Mouse (Mus musculus): ENCODE measurements around the gene Tmem218. TPM values are rescaled to one million over a fixed set of nuclear protein-coding genes. Genes with fewer than 3 reads are reported as not detected.

Tmem218 gene
- polyA plus RNA-seq, 1 experiment from 2014 or later, result 14.7 TPM

DNA sequence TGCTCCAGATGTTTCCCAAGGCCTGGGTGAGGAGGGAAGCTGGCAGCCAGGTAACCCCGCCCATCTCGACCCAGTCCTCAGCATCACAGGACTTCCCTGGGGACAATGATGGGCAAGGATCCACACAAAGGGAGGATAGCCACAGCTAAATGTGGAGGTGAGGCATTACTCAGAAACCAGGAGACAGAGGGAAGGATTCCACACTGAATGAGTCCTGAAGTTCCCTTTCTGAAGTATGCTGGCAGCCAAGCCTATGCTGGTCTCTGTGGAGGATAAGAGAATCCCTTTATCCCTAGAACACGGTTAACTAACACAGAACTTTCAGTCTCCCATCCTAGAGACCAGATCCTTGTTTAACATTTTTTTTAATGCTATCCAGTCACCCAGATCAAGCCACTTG, 20.0 kb upstream of the Tmem218 start:
- no peak overlapping the region for H3K4me2 ChIP-seq (replicated peaks)
- no peak for ATAC-seq (ENCODE audit: insufficient number of reproducible peaks, low FRiP score, low TSS enrichment, low read depth)

DNA sequence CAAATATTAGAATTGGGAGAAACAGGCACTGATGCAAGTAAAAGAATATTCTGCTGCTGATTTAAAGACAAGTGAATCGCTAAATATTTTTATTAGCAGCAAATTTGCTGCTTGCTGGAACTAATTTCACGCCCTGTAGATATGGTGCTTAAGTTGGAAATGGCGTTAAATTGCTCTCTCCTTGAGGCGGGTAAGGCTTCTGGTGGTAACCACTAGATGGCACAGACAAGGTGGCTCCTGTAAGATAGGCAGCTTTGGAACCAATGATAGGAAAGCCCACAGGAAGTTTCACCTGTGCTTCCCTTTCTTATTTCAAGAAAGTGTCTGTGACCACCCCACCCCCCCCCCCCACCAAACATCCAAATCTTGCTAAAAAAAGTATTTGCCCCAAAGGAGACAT, 11.0 kb upstream of the Tmem218 start:
- ATAC-seq (ENCODE audit: insufficient number of reproducible peaks, low FRiP score, low TSS enrichment, low read depth), result no peak
- Histone ChIP-seq H3K9me3 (replicated peaks) (no peaks in the 10 kb centered on the region), H3K27ac (replicated peaks) (no peak overlapping the region), H3K27me3 (peaks cover 6% of the 10 kb centered on the region), H3K4me3 (replicated peaks) (no peak overlapping the region), H3K4me1 (no peaks in the 10 kb centered on the region), H3K36me3 (no peaks in the 10 kb centered on the region), H3K9ac (no peak overlapping the region), H3K4me2 (replicated peaks) (no peak overlapping the region)
- WGBS, result 56% methylated on average over 4 of the region's 4 CpGs

More for the DNA sequence above, 20.0 kb upstream of the Tmem218 start:
- H3K27ac ChIP-seq (replicated peaks), result no peak overlapping the region
- H3K4me1 ChIP-seq, result no peaks in the 10 kb centered on the region
- no peaks in the 10 kb centered on the region for H3K9me3 ChIP-seq (replicated peaks)
- WGBS, result 75% methylated on average over 3 of the region's 3 CpGs
- H3K9ac ChIP-seq, result no peak overlapping the region
- no peaks in the 10 kb centered on the region for H3K27me3 ChIP-seq
- no peak overlapping the region for H3K4me3 ChIP-seq (replicated peaks)
- no peaks in the 10 kb centered on the region for H3K36me3 ChIP-seq

DNA sequence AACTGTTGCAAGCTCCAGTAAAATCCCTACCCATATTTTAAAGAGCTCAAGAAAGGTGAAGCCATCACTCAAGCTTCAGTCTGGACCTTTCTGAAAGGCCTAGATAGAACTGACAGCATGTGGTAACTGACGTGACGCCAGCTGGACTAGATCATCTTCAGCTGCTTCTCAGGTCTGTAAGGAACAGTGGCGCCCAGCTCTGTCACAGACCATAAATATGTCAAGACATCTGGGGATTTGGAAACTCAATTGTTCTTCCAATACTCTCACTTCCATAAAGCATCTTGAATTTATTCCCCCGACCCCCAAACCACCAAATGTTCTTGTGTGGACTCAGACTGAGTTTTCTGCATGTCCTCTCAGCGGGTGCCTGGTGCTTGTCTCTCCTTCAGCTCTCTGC, 7.6 kb upstream of the Tmem218 start:
- no peak overlapping the region for H3K4me2 ChIP-seq (replicated peaks)
- H3K27me3 ChIP-seq, result no peaks in the 10 kb centered on the region
- WGBS, result 54% methylated on average over 5 of the region's 5 CpGs
- no peak overlapping the region for H3K27ac ChIP-seq (replicated peaks)
- H3K9ac ChIP-seq, result no peak overlapping the region
- no peaks in the 10 kb centered on the region for H3K9me3 ChIP-seq (replicated peaks)
- no peak overlapping the region for H3K4me3 ChIP-seq (replicated peaks)
- H3K36me3 ChIP-seq, result no peaks in the 10 kb centered on the region
- ATAC-seq (ENCODE audit: insufficient number of reproducible peaks, low FRiP score, low TSS enrichment, low read depth), result no peak
- H3K4me1 ChIP-seq, result peaks cover 3% of the 10 kb centered on the region; the same call in 1 of the 2 replicates

DNA sequence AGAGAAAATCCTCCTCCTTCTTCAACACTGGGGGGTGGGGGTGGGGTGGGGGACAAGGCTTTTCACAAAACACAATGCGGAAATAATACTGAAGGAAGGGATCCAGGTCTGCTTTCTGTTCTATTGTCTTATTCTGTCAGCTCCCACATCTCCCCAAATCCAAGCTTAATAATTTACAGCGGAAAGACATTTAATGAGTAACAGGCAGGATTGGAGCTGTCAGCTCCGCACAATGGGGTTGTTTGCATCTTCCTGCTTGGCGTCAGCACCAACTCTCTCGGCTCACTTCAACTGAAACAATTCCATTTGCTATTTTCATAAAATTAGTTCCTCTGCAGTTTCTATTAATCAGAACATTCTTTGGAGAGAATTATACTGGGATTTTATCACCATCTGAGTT, 4.1 kb upstream of the Tmem218 start:
- Histone ChIP-seq H3K4me3 (replicated peaks) (no peak overlapping the region), H3K9ac (no peak overlapping the region), H3K27ac (replicated peaks) (no peak overlapping the region), H3K4me1 (peaks cover 16% of the 10 kb centered on the region), H3K36me3 (no peaks in the 10 kb centered on the region), H3K9me3 (replicated peaks) (no peaks in the 10 kb centered on the region), H3K4me2 (replicated peaks) (no peak overlapping the region), H3K27me3 (no peaks in the 10 kb centered on the region)
- ATAC-seq (ENCODE audit: insufficient number of reproducible peaks, low FRiP score, low TSS enrichment, low read depth), result no peak
- WGBS, result 32% methylated on average over 5 of the region's 5 CpGs

DNA sequence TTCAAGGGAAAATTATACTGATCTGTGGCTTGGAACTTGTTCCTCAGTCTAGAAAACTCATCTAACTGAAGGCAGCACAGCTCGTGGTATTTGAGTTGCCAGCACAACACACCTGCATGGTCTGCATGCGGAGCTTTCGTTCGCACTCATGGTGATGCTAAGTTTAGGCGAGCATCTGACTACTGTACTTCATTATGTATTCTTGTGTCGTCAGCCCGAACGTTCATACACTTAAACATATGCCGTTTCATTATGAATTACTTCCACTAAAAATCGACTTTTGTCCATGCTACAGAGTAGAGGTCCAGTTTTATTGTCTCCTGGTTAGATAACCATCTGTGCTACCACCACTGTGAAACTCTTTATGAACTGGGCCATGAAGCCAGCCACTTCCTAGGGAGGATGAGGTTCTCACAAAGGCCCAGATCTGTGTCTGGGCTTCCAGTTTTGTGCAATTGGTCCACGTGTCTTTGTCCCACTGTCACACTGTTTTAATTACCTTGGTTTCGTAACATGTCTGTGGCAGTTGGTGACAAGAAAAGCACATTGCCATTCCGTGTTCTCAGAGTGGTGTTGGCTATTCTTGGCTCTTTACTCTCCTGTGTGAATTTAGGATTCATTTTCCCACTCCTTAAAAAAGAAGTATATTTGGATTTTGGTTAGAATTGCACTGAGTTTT, 5.2 kb downstream of the Tmem218 start:
- 73% methylated on average over 13 of the region's 13 CpGs for WGBS
- ATAC-seq (ENCODE audit: insufficient number of reproducible peaks, low FRiP score, low TSS enrichment, low read depth), result no peak
- Histone ChIP-seq H3K4me2 (replicated peaks) (no peak overlapping the region), H3K4me3 (replicated peaks) (no peak overlapping the region), H3K27ac (replicated peaks) (no peak overlapping the region), H3K4me1 (peaks cover 10% of the 10 kb centered on the region), H3K9ac (no peak overlapping the region), H3K9me3 (replicated peaks) (no peaks in the 10 kb centered on the region), H3K36me3 (no peaks in the 10 kb centered on the region), H3K27me3 (no peaks in the 10 kb centered on the region)

DNA sequence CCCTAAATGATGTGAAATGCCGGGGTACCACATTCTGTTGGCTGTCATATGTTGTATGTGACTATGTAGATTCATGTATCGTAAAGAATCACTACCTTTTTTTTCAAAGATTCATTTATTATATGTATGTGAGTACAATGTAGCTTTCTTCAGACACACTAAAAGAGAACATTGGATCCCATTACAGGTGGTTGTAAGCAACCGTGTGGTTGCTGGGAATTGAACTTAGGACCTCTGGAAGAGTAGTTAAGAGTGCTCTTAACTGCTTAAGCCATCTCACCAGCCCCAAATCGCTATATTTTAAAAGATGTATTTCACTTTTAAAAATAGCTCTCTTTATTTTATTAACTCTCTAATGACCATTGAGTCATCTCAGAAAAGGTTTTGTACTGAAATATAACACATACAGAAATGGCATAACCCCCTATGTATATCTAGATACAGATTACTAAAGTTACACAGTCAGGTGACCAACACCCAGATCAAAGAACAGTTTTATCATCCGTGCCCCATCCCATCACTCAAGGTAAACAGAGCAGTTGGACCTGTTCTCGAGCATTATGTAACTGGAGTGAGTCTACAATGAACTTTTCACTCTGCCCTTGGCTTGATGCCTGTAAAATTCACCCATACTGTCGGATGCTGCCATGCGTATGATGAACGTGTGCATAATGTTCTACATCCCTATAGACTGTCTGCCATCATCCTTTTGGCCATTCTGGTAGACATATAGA, 6.5 kb downstream of the Tmem218 start:
- Histone ChIP-seq H3K9ac (no peak overlapping the region), H3K4me3 (replicated peaks) (no peak overlapping the region), H3K4me1 (no peaks in the 10 kb centered on the region), H3K27me3 (no peaks in the 10 kb centered on the region), H3K27ac (replicated peaks) (no peak overlapping the region), H3K36me3 (no peaks in the 10 kb centered on the region), H3K4me2 (replicated peaks) (no peak overlapping the region), H3K9me3 (replicated peaks) (no peaks in the 10 kb centered on the region)
- ATAC-seq (ENCODE audit: insufficient number of reproducible peaks, low FRiP score, low TSS enrichment, low read depth), result no peak
- WGBS, result 76% methylated on average over 9 of the region's 9 CpGs

DNA sequence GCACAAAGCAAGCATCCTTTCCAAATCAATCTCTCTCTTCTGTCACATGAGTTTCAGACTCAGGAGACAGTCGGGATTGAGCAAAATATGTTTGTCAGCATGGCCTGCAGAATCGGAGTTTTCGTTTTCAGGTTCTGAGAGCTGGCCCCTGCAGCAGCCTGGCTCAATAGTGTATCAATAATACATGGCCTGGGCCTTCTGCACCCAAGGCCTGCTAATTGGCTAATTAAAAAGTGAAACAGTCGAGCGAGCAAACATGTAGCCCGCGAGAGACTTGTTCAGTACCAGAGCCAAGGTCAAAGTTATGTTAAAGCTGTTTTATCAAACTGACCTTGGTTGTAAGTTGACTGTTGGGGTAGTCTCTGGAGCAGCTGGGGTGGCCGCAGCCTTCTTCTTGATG, 12.7 kb downstream of the Tmem218 start:
- Histone ChIP-seq H3K36me3 (0 out of 2 replicates have a peak, but pooled peaks cover 3% of the 10 kb centered on the region), H3K4me3 (replicated peaks) (no peak overlapping the region), H3K27ac (replicated peaks) (no peak overlapping the region), H3K27me3 (no peaks in the 10 kb centered on the region), H3K4me2 (replicated peaks) (no peak overlapping the region), H3K9ac (no peak overlapping the region), H3K4me1 (no peaks in the 10 kb centered on the region), H3K9me3 (replicated peaks) (no peaks in the 10 kb centered on the region)
- WGBS, result 86% methylated on average over 8 of the region's 8 CpGs
- no peak for ATAC-seq (ENCODE audit: insufficient number of reproducible peaks, low FRiP score, low TSS enrichment, low read depth)

DNA sequence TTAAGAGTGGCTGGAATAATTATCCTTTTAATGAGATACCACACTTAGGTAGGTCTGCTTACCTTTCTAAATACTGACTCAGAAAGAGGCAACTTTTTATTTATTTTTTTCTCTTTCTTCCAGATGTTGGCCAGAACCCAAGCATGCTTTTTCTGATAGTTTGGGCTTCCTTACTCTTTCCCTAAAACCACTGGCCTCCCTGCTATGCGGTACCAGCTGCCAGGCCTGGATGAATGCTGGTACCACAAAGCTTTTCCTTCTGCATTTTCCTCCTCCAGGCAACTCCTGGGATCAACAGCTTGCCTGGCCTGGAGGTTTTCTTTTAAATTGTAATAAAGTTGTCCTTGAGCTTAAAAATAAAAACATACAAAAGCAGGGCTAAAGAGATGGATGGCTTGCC, 17.6 kb downstream of the Tmem218 start:
- Histone ChIP-seq H3K4me2 (replicated peaks) (no peak overlapping the region), H3K27me3 (no peaks in the 10 kb centered on the region), H3K9ac (no peak overlapping the region), H3K36me3 (0 out of 2 replicates have a peak, but pooled peaks cover 3% of the 10 kb centered on the region), H3K9me3 (replicated peaks) (no peaks in the 10 kb centered on the region), H3K27ac (replicated peaks) (no peak overlapping the region), H3K4me3 (replicated peaks) (no peak overlapping the region), H3K4me1 (no peaks in the 10 kb centered on the region)
- WGBS, result 59% methylated on average over 1 of the region's 1 CpGs
- no peak for ATAC-seq (ENCODE audit: insufficient number of reproducible peaks, low FRiP score, low TSS enrichment, low read depth)

DNA sequence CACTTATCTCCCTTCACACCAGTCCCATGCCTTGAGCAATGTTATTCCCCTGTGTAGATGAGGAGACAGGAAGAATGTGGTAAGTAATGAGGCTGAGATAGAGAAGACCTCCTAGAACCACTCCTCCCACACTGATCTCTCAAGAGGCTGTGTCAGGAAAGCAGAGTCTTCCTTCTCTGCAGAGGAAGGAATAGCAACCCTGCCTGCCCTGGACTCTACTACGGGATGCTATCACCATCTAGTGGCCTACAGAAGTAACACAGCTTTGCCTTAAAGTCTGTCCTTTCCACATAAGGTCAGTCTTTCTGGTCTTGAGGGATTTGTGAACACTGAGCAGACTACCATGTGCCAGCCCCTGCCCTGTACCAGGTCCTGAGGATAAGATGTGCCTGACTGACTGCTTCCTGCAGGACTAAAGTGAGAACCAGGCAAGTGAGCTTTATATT, 21.9 kb downstream of the Tmem218 start:
- ATAC-seq (ENCODE audit: insufficient number of reproducible peaks, low FRiP score, low TSS enrichment, low read depth), result peak; percentile 61; the same call in 1 of the 2 replicates
- no peaks in the 10 kb centered on the region for H3K36me3 ChIP-seq
- peaks cover 6% of the 10 kb centered on the region; the same call in 1 of the 2 replicates for H3K4me1 ChIP-seq
- no peaks in the 10 kb centered on the region for H3K9me3 ChIP-seq (replicated peaks)
- H3K9ac ChIP-seq, result no peak overlapping the region
- WGBS, result 7% methylated on average over 1 of the region's 1 CpGs
- H3K27ac ChIP-seq (replicated peaks), result no peak overlapping the region
- H3K4me2 ChIP-seq (replicated peaks), result no peak overlapping the region
- H3K27me3 ChIP-seq, result no peaks in the 10 kb centered on the region
- no peak overlapping the region for H3K4me3 ChIP-seq (replicated peaks)

DNA sequence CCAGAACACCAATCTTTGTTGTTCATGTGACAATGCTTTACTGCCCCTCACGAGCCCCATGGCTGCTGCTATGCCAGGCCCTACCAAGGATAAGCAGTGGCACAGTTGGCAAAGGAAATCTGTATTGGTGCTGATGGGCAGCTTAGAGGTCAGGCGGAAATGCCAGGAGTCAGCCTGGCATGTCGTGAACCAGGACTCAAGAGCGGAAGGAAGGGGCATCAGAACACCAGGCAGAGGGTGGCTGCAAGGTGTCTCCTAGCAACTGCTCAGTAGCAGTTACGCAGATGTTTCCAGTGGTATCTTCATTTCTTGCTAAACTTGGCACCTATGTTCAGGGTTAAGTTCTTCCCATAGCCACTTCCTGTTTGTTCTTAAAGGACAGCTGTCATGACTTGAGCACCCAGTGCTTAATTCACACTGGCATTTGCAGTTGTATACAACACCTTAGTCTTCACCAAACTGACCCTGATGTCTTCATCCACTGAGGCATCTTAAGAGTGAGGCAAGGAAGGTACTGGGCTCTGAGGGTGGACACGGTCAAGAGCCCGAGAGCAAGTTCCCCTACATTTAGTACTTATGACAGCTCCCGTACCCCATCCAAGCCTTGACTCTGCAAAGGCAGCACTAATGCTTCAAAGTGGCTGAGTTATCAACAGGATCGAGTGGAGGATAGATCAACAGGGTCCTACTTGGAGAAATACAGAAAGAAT, 22.6 kb downstream of the Tmem218 start:
- H3K9me3 ChIP-seq (replicated peaks), result no peaks in the 10 kb centered on the region
- WGBS, result 92% methylated on average over 9 of the region's 9 CpGs
- no peak overlapping the region for H3K4me2 ChIP-seq (replicated peaks)
- H3K36me3 ChIP-seq, result no peaks in the 10 kb centered on the region
- H3K4me1 ChIP-seq, result peaks cover 6% of the 10 kb centered on the region; the same call in 1 of the 2 replicates
- H3K4me3 ChIP-seq (replicated peaks), result no peak overlapping the region
- H3K27me3 ChIP-seq, result no peaks in the 10 kb centered on the region
- H3K9ac ChIP-seq, result no peak overlapping the region
- no peak for ATAC-seq (ENCODE audit: insufficient number of reproducible peaks, low FRiP score, low TSS enrichment, low read depth)
- no peak overlapping the region for H3K27ac ChIP-seq (replicated peaks)
